Mouse (Mus musculus) ES-Bruce4 (cell line): ENCODE measurements around the gene Adcy1. TPM values are rescaled to one million over a fixed set of nuclear protein-coding genes. Genes with fewer than 3 reads are reported as not detected.

ENCODE experiments used
- H3K27ac ChIP-seq: 2 replicates; pipeline ENCODE4 v1.5.1; 2012; ENCODE audit warnings: low read length, inconsistent platforms; ENCODE audit not compliant: insufficient read depth
- H3K27me3 ChIP-seq: 2 replicates; pipeline ENCODE4 v1.6.1; 2012; ENCODE audit warnings: mild to moderate bottlenecking, low read length, inconsistent platforms; ENCODE audit not compliant: control insufficient read depth, poor library complexity, insufficient read depth, severe bottlenecking
- H3K36me3 ChIP-seq: 2 replicates; pipeline ENCODE4 v1.6.1; 2012; ENCODE audit warnings: inconsistent platforms, mild to moderate bottlenecking, low read length, moderate library complexity; ENCODE audit not compliant: control insufficient read depth, poor library complexity, insufficient read depth, severe bottlenecking
- H3K4me1 ChIP-seq: one replicate; pipeline ENCODE4 v1.8.1; 2011; ENCODE audit warnings: low read length; ENCODE audit not compliant: control insufficient read depth, insufficient read depth
- H3K4me3 ChIP-seq: 2 replicates; pipeline ENCODE4 v1.5.1; 2011; ENCODE audit warnings: low read depth, mild to moderate bottlenecking, low read length
- H3K9ac ChIP-seq: 2 replicates; pipeline ENCODE4 v1.6.1; 2012; ENCODE audit warnings: low read depth, mild to moderate bottlenecking, inconsistent platforms; ENCODE audit not compliant: poor library complexity, severe bottlenecking
- H3K9me3 ChIP-seq: replicated peaks from 2 replicates; pipeline ENCODE4 v1.6.1; 2012; ENCODE audit warnings: mild to moderate bottlenecking, low read length, inconsistent platforms; ENCODE audit not compliant: control insufficient read depth, poor library complexity, insufficient read depth, severe bottlenecking
- CTCF ChIP-seq: IDR thresholded peaks from one replicate; pipeline ENCODE4 v1.8.1; 2011; ENCODE audit warnings: low read depth, low read length
- EP300 ChIP-seq: IDR thresholded peaks from 2 replicates; pipeline ENCODE4 v1.6.1; 2011; ENCODE audit warnings: low read depth, low read length; ENCODE audit not compliant: insufficient read depth
- POLR2A ChIP-seq: IDR thresholded peaks from one replicate; pipeline ENCODE4 v1.8.1; 2011; ENCODE audit warnings: low read length; ENCODE audit not compliant: insufficient read depth
- polyA plus RNA-seq: library from polyadenylated mRNA; stranded (reverse); fragments of >200 nt; gene quantifications from 2 replicates; pipeline ENCODE4 v1.2.4, GENCODE M21; 2011; ENCODE audit warnings: low read depth; ENCODE audit not compliant: missing spikeins, insufficient read depth, insufficient read length

The Adcy1 gene
- polyA plus RNA-seq, 1 experiment, result 5.7 TPM

- Histone ChIP-seq H3K4me1 (no peaks in the 10 kb centered on the region), H3K36me3 (no peaks in the 10 kb centered on the region), H3K4me3 (no peak overlapping the region), H3K9me3 (no peaks in the 10 kb centered on the region), H3K27me3 (no peaks in the 10 kb centered on the region), H3K9ac (no peak overlapping the region), H3K27ac (no peak overlapping the region)
- TF ChIP-seq POLR2A, result no peak
- TF ChIP-seq CTCF, result no peak
- no peak for TF ChIP-seq EP300
These were observed 89.8 kb downstream of the Adcy1 start for GRCm38 (mm10) chr11:7153081-7153480.

- Histone ChIP-seq H3K4me3 (no peak overlapping the region), H3K4me1 (no peaks in the 10 kb centered on the region), H3K9ac (no peak overlapping the region), H3K9me3 (no peaks in the 10 kb centered on the region), H3K27me3 (no peaks in the 10 kb centered on the region), H3K27ac (no peak overlapping the region), H3K36me3 (no peaks in the 10 kb centered on the region)
- TF ChIP-seq EP300 (no peak), CTCF (no peak), POLR2A (no peak)
These were observed 93.1 kb downstream of the Adcy1 start for GRCm38 (mm10) chr11:7156427-7156826.

DNA sequence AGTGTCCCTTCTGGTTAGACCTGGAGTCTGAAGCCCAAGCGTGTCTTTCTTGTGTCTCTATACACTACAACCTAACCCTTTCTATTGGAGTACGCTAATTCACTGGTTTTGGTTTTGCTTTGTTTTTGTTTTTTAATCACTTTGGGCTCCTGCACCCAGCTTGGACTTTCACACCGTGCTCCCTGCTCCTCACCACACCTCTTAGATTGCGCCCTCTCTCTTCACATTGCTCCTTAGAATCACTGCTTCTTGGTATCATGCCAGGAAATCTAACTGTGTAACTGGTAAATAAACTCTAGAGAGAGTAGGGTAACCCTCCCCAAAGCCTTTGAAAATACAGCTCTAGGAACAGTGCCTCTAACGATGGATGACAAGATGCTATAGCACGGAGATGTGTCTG, 94.9 kb downstream of the Adcy1 start:
- H3K9me3 ChIP-seq, result no peaks in the 10 kb centered on the region
- no peaks in the 10 kb centered on the region for H3K36me3 ChIP-seq
- no peaks in the 10 kb centered on the region for H3K27me3 ChIP-seq
- H3K9ac ChIP-seq, result no peak overlapping the region
- H3K27ac ChIP-seq, result no peak overlapping the region
- TF ChIP-seq POLR2A (no peak), CTCF (no peak), EP300 (no peak)
- H3K4me3 ChIP-seq, result no peak overlapping the region
- no peaks in the 10 kb centered on the region for H3K4me1 ChIP-seq

GRCm38 (mm10) chr11:7160146-7160545, 96.9 kb downstream of the Adcy1 start:
- H3K27me3 ChIP-seq, result no peaks in the 10 kb centered on the region
- H3K9ac ChIP-seq, result no peak overlapping the region
- H3K9me3 ChIP-seq, result no peaks in the 10 kb centered on the region
- no peak overlapping the region for H3K4me3 ChIP-seq
- TF ChIP-seq CTCF (no peak), EP300 (no peak), POLR2A (no peak)
- H3K4me1 ChIP-seq, result no peaks in the 10 kb centered on the region
- H3K36me3 ChIP-seq, result no peaks in the 10 kb centered on the region
- H3K27ac ChIP-seq, result no peak overlapping the region

DNA sequence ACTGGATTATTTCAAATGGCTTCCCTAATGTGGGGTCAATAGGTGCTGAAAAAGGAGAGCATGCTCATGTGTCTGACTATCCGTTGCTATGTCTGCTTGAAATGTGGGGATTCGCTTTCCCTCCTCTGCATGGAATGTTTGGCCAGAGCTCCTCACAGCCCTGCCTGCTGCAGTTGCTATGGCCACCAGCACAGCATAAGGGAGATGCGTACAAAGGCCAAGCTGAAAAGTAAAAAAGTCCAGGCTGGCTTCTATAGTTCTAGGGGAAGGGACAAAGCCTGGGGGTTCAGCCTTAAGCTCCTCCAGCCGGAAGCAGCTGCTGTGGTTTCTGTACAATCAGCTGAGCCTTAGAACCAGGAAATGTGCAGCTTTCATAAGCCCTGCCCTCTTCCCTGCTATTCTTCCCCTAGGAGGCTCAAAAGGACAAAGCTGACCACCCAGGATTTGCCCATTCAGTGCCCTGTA, 97.4 kb downstream of the Adcy1 start:
- H3K4me3 ChIP-seq, result no peak overlapping the region
- H3K27me3 ChIP-seq, result no peaks in the 10 kb centered on the region
- H3K27ac ChIP-seq, result no peak overlapping the region
- H3K9me3 ChIP-seq, result no peaks in the 10 kb centered on the region
- TF ChIP-seq CTCF (no peak), EP300 (no peak), POLR2A (no peak)
- H3K9ac ChIP-seq, result no peak overlapping the region
- H3K4me1 ChIP-seq, result no peaks in the 10 kb centered on the region
- no peaks in the 10 kb centered on the region for H3K36me3 ChIP-seq

DNA sequence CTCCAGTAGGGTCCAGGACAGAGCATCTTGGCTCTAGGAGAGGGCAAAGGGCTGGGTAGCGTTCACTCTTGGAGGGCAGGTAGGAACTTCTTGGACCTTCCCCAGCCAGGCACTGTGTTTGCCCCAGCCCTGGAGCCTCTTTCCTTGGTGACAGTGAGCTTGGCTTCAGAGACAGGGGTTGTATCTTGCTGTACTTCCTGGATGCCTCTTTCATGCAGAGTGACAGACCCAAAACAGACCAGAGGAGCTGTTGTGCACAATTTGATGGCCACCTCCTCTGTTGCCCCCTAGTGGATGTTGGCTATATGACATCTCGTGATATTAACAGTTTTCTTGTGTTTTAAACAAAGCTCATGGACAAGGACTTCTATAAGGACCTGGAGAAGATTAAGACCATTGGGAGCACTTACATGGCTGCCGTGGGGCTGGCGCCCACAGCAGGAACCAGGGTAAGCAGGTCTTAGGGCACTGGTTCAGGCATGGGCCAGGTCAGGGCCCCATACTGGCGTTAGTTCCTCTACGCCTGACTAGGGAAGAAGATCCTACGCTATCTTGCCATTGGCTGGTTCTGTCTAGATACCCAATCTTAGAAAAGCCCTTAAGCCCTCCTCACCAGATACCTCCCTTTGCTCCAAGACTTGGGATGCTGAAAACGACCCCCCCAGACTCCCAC, 98.3 kb downstream of the Adcy1 start:
- Histone ChIP-seq H3K9me3 (no peaks in the 10 kb centered on the region), H3K9ac (no peak overlapping the region), H3K4me3 (no peak overlapping the region), H3K27ac (no peak overlapping the region), H3K27me3 (no peaks in the 10 kb centered on the region), H3K36me3 (no peaks in the 10 kb centered on the region), H3K4me1 (no peaks in the 10 kb centered on the region)
- TF ChIP-seq EP300, result no peak
- no peak for TF ChIP-seq POLR2A
- TF ChIP-seq CTCF, result peak; percentile 30
